Mouse (Mus musculus) Patski (cell line): Measurements from ENCODE around the gene Trem2. TPM values are rescaled to one million over a fixed set of nuclear protein-coding genes. Genes with fewer than 3 reads are reported as not detected.
A peak's percentile ranks its signal among the peaks of the same experiment; 100 is the strongest.
"Not testable (repeated sequence)": the region's sequence is repeated elsewhere in the genome, so short reads cannot be mapped to it uniquely, and the experiment has no call there.

ENCODE experiments used
- ATAC-seq: fragments of 100-300 bp; one replicate; pipeline ENCODE4 v1.8.0; 2021
- CTCF ChIA-PET: fragments of 350-600 bp; sonication (Branson Sonifier 250); formaldehyde crosslinking; loops from one replicate; lab custom pipeline; 2022; ENCODE audit warnings: inconsistent platforms; lab: Charles Lee
- POLR2A ChIA-PET: fragments of 350-600 bp; sonication (Branson Sonifier 250); formaldehyde crosslinking; loops from one replicate; lab custom pipeline; 2022; ENCODE audit warnings: antibody characterized with exemption, inconsistent platforms; lab: Charles Lee
- DNase-seq: peaks from one replicate; pipeline ENCODE4 v3.0.0-alpha.2; 2011; ENCODE audit warnings: low read depth, low spot score
- H3K27me3 ChIP-seq: fragments of 371-371 bp; one replicate; pipeline ENCODE4 v1.5.1; 2021
- CTCF ChIP-seq: fragments of 100-300 bp; IDR thresholded peaks from one replicate; pipeline ENCODE4 v1.5.1; 2021
- in situ Hi-C: fragments of 300-500 bp; cut with MboI; formaldehyde crosslinking; loops from 3 replicates; pipeline ENCODE4 v1.11.1; 2018; ENCODE audit warnings: low pct_unique_long_range_greater_than_20kb, mixed read lengths
- polyA plus RNA-seq: library from polyadenylated mRNA; unstranded; gene quantifications from one replicate; pipeline ENCODE4 v1.2.3, GENCODE M21; 2021

Gene Trem2
- polyA plus RNA-seq, 1 experiment from 2014 or later = 0.45 TPM

DNA sequence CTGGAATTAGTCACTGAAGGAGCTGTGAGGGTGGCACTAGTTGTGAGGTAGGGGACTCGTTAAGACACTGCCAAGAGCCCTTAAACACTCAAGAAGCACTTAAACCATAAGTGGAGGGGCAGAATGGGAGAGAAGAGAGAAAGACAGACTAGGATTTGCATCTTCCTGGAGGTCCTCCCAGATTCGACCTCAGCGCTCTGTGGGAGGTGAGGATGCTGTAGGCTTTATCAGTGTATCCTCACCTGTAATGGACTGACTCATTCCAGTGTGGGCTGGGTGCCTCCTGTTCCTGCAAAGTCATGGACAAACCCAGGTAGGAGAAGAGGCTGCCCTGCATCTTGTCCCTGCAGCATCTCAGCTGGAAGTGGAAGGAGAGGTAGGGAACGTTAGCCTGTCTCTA, 633 bp downstream of the Trem2 start:
- POLR2A ChIA-PET = no interaction called here
- ATAC-seq = no peak
- no peak for TF ChIP-seq CTCF
- no peak for DNase-seq
- no peaks in the 10 kb centered on the region for H3K27me3 ChIP-seq
- in situ Hi-C loops = loop anchor here (25.0 kb wide), 1 partner anchor 235 kb away; no protein-coding TSS in a partner anchor
- CTCF ChIA-PET = interaction anchor here (2.5 kb wide), 1 partner anchor 10 kb away, joined by 8 read pairs; no protein-coding TSS in a partner anchor

DNA sequence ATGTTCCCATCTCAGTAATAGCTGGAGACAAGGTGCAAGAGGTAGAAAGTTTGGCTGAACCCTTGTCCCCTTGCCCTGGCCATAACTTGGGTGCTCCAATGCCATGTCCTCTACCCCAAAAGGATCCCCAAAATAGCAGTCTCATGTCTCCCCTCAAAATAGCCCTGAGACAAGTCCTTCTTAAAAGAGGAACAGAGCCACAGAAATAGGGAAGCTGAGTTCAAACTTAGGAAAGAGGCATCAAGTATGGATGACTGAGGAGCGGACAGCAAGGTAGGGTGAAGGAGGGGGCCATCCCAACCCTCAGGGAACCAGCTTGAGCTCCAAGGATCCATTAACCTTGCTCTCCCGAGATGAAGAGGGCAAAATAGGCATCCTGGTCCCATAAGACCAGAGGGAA, 1.1 kb downstream of the Trem2 start:
- ChIA-PET POLR2A (no interaction called here), CTCF (interaction anchor here (2.5 kb wide), 1 partner anchor 11 kb away, joined by 8 read pairs; no protein-coding TSS in a partner anchor)
- no peaks in the 10 kb centered on the region for H3K27me3 ChIP-seq
- in situ Hi-C loops = loop anchor here (25.0 kb wide), 1 partner anchor 235 kb away; no protein-coding TSS in a partner anchor
- no peak for DNase-seq
- no peak for TF ChIP-seq CTCF
- no peak for ATAC-seq

DNA sequence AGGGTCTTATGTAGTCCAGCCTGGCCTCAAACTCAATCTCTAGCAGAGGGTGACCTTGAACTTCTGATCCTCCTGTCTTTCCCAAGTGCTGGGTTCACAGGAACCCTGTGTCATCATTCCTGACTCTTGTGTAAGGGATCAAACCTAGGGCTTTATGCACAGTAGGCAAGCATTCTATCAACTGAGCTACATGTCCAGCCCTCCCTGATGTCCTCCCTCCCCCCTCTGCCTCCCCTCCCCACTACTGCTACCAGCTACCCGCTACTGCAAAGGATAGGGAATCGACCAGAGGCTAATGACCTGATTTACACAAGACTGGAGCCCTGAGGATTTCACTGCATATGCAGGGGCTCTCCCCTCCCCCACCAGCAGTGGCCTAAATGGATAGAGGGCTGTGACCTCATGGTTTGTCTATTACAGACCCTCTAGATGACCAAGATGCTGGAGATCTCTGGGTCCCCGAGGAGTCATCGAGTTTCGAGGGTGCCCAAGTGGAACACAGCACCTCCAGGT, 4.5 kb downstream of the Trem2 start:
- DNase-seq = no peak
- ATAC-seq = no peak
- in situ Hi-C loops = no loop called here
- POLR2A ChIA-PET = no interaction called here
- TF ChIP-seq CTCF = no peak
- CTCF ChIA-PET = no interaction called here
- no peaks in the 10 kb centered on the region for H3K27me3 ChIP-seq

DNA sequence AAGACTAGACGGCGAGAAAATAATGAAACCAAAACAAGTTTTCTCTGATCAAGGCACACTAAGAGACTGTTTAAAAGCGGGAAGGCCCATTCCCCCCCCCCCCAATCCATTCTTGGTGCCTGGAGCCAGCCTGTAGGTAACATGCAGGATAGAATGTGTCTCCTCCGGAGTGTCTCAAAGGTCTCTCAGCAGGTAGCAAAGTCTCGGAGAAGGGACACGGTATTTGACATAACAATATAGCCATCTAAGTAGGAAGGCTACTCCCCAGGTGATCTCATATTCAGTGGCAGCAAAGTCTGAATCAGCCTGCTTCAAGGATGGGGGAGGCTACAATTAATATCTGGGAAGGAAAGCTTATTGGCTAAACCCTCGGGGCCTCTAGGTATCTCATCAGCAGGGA, 6.8 kb downstream of the Trem2 start:
- H3K27me3 ChIP-seq, CTCF ChIA-PET, DNase-seq, POLR2A ChIA-PET, ATAC-seq, in situ Hi-C loops: not testable (repeated sequence)

DNA sequence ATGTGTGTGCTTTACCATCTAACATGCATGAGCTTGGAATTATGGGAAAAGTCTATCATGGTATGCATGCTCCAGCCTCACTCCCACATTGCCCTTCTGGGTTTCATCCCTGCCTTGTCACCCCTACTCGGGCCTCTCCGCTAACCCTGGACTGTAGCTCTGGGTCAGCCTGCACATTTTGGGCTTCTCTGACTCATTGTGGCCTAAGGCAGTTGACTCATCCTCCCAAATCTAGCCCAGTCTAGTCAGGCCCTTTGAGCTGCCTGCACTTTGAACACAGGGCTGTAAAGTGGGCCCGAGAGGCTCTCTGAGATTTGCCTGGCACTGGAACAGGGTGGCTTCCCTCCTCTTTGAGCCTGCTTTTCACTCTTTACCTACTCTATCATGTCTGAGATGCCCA, 9.6 kb downstream of the Trem2 start:
- ChIA-PET CTCF (no interaction called here), POLR2A (no interaction called here)
- in situ Hi-C loops = no loop called here
- no peak for TF ChIP-seq CTCF
- H3K27me3 ChIP-seq = no peaks in the 10 kb centered on the region
- peak; percentile 94 for ATAC-seq
- peak; percentile 48 for DNase-seq

DNA sequence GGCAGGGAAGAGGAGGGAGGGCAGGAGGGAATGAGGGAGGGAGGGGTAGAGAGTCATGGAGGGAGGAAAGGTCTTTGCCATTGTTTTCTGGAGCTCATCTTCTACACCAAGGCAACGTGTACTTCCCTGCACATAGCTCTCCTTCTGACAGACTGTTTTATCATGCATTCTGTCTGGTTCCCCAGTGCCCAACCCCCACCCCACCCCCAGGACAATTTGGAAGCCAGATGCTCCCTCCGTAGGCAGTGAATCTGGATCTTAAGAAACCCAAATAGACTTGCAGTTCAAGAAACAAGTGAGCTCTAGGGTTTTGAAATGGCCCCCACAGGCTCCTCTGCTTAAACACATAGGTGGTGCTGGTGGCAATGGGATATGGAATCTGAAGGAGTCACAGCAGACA, 11.7 kb downstream of the Trem2 start:
- TF ChIP-seq CTCF = no peak
- CTCF ChIA-PET = interaction anchor here (0.5 kb wide), 1 partner anchor 19 kb away, joined by 3 read pairs; no protein-coding TSS in a partner anchor
- ATAC-seq (no peak), DNase-seq (no peak)
- in situ Hi-C loops = no loop called here
- H3K27me3 ChIP-seq = no peaks in the 10 kb centered on the region
- POLR2A ChIA-PET = no interaction called here

DNA sequence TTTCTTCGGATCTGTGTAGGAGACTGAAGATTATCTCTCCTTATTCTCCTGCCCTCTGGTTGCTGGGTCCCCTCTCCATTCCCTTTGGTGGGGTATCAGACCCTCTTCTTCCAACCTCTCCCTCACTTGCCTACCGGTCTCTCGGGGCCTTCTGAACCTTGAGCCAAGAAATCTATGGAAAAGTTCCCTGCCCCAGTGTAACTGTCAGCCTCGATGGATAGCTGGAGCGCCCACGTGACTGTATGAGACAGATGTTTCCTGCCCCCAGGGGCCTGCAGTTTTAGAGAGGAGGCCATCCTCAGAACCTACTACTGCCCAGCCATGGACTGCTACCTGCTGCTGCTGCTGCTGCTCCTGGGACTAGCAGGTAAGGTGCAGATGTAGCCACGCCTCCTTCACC, 13.4 kb downstream of the Trem2 start, which contains the start of gene Treml1:
Gene Treml1, plus strand, starts transcription at position 301 of the 400 bp plus-strand sequence.
- DNase-seq = no peak
- CTCF ChIA-PET = no interaction called here
- in situ Hi-C loops = no loop called here
- ATAC-seq = no peak
- H3K27me3 ChIP-seq = no peaks in the 10 kb centered on the region
- no peak for TF ChIP-seq CTCF
- POLR2A ChIA-PET = no interaction called here

DNA sequence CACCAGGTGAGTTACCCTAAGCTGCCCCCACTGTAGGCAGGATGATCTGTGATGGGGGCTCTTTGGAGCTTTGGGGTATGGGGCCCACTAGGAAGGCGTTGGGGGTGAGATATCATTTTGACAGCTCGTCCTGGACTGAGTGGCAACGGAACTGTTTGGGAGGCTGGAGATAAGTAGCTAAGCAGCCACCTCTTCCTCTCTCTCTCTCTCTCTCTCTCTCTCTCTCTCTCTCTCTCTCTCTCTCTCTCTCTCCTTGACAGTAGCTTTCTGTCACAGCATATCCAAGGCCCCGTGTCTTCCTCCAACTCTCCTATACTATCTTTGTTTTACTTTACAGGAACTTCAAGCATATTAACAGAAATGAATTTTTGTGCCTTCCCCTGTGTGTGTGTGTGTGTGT, 14.3 kb downstream of the Trem2 start:
- ATAC-seq (no peak), DNase-seq (no peak)
- CTCF ChIA-PET = interaction anchor here (0.6 kb wide), 1 partner anchor 46 kb away, joined by 3 read pairs; no protein-coding TSS in a partner anchor
- in situ Hi-C loops = no loop called here
- POLR2A ChIA-PET = interaction anchor here (0.6 kb wide), 1 partner anchor 53 kb away, joined by 3 read pairs; no protein-coding TSS in a partner anchor
- no peak for TF ChIP-seq CTCF
- no peaks in the 10 kb centered on the region for H3K27me3 ChIP-seq

DNA sequence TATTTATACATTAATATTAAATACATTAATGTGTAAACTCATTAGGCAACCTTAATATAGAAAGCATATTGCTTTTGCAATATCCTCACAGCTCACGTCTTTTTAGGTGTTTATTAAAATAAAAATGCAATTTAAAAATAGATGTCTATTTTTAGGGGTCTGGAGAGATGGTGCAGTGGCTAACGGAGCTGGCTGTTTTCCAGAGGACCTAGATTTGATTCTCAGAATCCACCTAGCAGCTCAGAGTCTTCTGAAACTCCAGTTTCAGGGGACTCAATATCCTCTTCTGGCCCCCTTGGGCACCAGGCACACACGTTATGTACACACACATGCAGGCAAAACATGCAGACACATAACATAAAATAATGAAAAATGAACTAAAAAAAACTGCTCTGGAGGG, 16.1 kb downstream of the Trem2 start:
- CTCF ChIA-PET = no interaction called here
- in situ Hi-C loops = no loop called here

DNA sequence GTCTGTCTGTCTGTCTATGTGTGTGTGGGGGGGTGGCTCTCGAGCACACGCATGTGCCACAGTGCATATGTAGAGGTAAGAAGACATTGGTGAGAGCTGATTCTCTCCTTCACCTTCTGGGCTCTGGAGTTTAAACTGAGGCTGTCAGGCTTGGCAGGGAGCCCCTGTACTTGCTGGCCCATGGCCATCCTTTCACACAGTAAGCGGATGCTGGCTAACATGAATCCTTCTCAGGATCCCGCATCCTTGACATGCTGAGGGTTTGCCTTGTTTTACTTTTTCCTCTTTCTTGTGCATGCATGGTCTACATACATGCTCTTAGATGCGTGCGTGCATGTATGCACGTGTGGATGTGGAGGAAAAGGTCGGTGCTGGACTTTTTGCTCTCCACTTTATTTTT, 16.8 kb downstream of the Trem2 start:
- no peaks in the 10 kb centered on the region for H3K27me3 ChIP-seq
- POLR2A ChIA-PET = no interaction called here
- CTCF ChIA-PET = no interaction called here
- in situ Hi-C loops = no loop called here
- TF ChIP-seq CTCF = no peak
- ATAC-seq (no peak), DNase-seq (no peak)

More for the DNA sequence above, 16.1 kb downstream of the Trem2 start:
- POLR2A ChIA-PET = no interaction called here
- ATAC-seq (no peak), DNase-seq (no peak)
- TF ChIP-seq CTCF = no peak
- no peaks in the 10 kb centered on the region for H3K27me3 ChIP-seq

DNA sequence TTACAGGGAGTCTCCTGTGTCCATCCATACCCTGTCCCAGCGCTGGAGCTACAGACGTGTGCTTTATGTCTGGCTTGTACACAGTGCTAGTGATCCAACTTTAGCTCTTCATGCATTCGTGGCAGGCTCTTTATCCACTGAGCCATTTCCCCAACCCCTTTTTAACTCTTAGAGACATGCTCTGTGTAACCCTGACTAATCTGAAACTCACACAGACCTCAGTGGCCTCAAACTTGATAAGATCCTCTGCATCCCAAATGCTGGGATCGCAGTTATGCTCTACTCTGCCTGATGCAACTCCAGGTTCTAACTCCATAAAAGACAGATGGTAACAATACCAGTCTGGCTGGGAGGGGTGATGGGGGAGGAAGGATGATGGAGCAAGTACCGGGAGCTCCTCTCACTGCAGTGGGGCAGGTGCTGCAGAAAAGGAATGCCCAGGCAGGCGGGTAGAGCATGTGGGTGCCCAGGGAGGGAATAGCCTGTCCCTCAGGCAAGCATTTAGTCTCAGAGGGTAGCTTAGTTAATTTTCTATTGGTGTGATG, 17.3 kb downstream of the Trem2 start:
- CTCF ChIA-PET = interaction anchor here (1.6 kb wide), 1 partner anchor 89 kb away, joined by 3 read pairs; no protein-coding TSS in a partner anchor
- no peak for ATAC-seq
- DNase-seq = no peak
- POLR2A ChIA-PET = no interaction called here
- no peaks in the 10 kb centered on the region for H3K27me3 ChIP-seq
- TF ChIP-seq CTCF = no peak
- in situ Hi-C loops = no loop called here
